Mouse (Mus musculus): ENCODE data around the gene AW549877. TPM values are rescaled to one million over a fixed set of nuclear protein-coding genes. Genes with fewer than 3 reads are reported as not detected.
A peak's percentile ranks its signal among the peaks of the same experiment; 100 is the strongest.

Gene AW549877
- total and polyA plus RNA-seq, 2 experiments from 2014 or later, result 12.5 to 16.4 TPM

DNA sequence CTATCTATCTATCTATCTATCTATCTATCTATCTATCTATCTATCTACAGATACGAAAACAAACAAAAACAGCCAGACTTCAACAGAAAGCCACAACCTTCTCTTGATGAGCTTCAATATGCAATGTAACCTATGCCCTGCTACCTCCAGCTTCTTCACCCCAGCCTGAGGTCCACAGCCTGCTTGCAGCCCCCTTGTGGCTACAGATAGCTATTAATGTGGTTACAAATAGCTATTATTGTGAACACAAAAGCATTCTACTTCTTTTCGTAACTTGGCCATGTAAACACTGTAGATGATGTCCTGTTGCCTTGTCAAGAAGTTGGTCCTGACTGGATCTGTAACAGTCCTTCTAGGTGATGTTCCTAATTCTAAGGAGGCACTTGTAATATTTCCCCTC is 57.4 kb downstream of the AW549877 start:
- no peak for DNase-seq (ENCODE audit: low spot score)
- WGBS, result 83% methylated on average over 2 of the region's 2 CpGs
- Histone ChIP-seq H3K9me3 (replicated peaks; ENCODE audit: control insufficient read depth, low read length) (no peaks in the 10 kb centered on the region), H3K27ac (ENCODE audit: low read depth) (no peak overlapping the region), H3K4me2 (ENCODE audit: low read depth, low read length) (no peak overlapping the region), H3K4me1 (ENCODE audit: control insufficient read depth, insufficient read depth) (no peaks in the 10 kb centered on the region), H3K27me3 (ENCODE audit: control insufficient read depth, insufficient read depth, low read length) (no peaks in the 10 kb centered on the region), H3K36me3 (replicated peaks; ENCODE audit: control insufficient read depth, insufficient read depth, low read length) (no peaks in the 10 kb centered on the region), H3K4me3 (ENCODE audit: low read depth, low read length) (no peak overlapping the region), H3K9ac (replicated peaks; ENCODE audit: low read depth, low read length) (no peak overlapping the region)
- ATAC-seq (ENCODE audit: insufficient read depth, low read depth), result no peak
- TF ChIP-seq EP300 (IDR thresholded peaks at IDR 0.05; ENCODE audit: low read depth), result no peak
- peak; percentile 50 for TF ChIP-seq CTCF (IDR thresholded peaks at IDR 0.05; ENCODE audit: low read depth)

DNA sequence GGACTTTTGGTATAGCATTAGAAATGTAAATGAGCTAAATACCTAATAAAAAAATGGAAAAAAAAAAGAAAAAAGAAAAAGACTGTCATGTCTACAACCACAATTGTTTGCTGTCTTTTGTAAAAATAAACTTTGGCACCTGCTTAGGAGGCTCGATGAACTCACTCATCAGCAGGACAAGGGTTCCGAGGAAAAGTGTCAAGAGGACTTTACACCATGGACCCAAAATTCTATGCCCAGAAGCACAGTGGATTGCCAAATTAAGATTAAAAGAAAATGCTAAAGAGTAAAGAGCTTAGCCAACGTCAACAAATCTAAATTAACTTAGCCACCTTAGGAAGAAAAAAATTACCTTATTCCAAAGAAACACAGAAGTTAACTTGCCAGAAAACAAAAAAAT is 59.5 kb downstream of the AW549877 start:
- no peaks in the 10 kb centered on the region for H3K9me3 ChIP-seq (replicated peaks; ENCODE audit: control insufficient read depth, low read length)
- no peak for DNase-seq (ENCODE audit: low spot score)
- 87% methylated on average over 3 of the region's 3 CpGs for WGBS
- no peak overlapping the region for H3K9ac ChIP-seq (replicated peaks; ENCODE audit: low read depth, low read length)
- H3K36me3 ChIP-seq (replicated peaks; ENCODE audit: control insufficient read depth, insufficient read depth, low read length), result no peaks in the 10 kb centered on the region
- H3K27ac ChIP-seq (ENCODE audit: low read depth), result no peak overlapping the region
- no peak for TF ChIP-seq CTCF (IDR thresholded peaks at IDR 0.05; ENCODE audit: low read depth)
- no peak for TF ChIP-seq EP300 (IDR thresholded peaks at IDR 0.05; ENCODE audit: low read depth)
- ATAC-seq (ENCODE audit: insufficient read depth, low read depth), result no peak
- no peaks in the 10 kb centered on the region for H3K4me1 ChIP-seq (ENCODE audit: control insufficient read depth, insufficient read depth)
- no peak overlapping the region for H3K4me3 ChIP-seq (ENCODE audit: low read depth, low read length)
- H3K27me3 ChIP-seq (ENCODE audit: control insufficient read depth, insufficient read depth, low read length), result no peaks in the 10 kb centered on the region
- no peak overlapping the region for H3K4me2 ChIP-seq (ENCODE audit: low read depth, low read length)

- DNase-seq (ENCODE audit: low spot score) (no peak), ATAC-seq (ENCODE audit: insufficient read depth, low read depth) (no peak)
- 83% methylated on average over 4 of the region's 4 CpGs for WGBS
- H3K27ac ChIP-seq (ENCODE audit: low read depth), result no peak overlapping the region
- TF ChIP-seq CTCF (IDR thresholded peaks at IDR 0.05; ENCODE audit: low read depth), result no peak
- no peak for TF ChIP-seq EP300 (IDR thresholded peaks at IDR 0.05; ENCODE audit: low read depth)
- no peaks in the 10 kb centered on the region for H3K36me3 ChIP-seq (replicated peaks; ENCODE audit: control insufficient read depth, insufficient read depth, low read length)
- H3K4me3 ChIP-seq (ENCODE audit: low read depth, low read length), result no peak overlapping the region
- H3K9ac ChIP-seq (replicated peaks; ENCODE audit: low read depth, low read length), result no peak overlapping the region
- no peak overlapping the region for H3K4me2 ChIP-seq (ENCODE audit: low read depth, low read length)
- H3K9me3 ChIP-seq (replicated peaks; ENCODE audit: control insufficient read depth, low read length), result no peaks in the 10 kb centered on the region
- no peaks in the 10 kb centered on the region for H3K4me1 ChIP-seq (ENCODE audit: control insufficient read depth, insufficient read depth)
- H3K27me3 ChIP-seq (ENCODE audit: control insufficient read depth, insufficient read depth, low read length), result no peaks in the 10 kb centered on the region
Measured at GRCm38 (mm10) chr15:3933466-3933865, 62.1 kb downstream of the AW549877 start.

Other genes starting within 250 kb of the AW549877 start
- 8.6 and 16.6 TPM in 2 replicates for gene Fbxo4, start 16.2 kb downstream of the AW549877 start, total RNA-seq (2014; rRNA removed; ENCODE audit: low replicate concordance)
- 15.4 and 16.5 TPM in 2 replicates for gene Fbxo4, start 16.2 kb downstream of the AW549877 start, polyA plus RNA-seq (2015; fragmentation: Nextera tagmentation; extraction: Ambion mirVana)
- 262 and 335 TPM in 2 replicates for gene Oxct1, start 30.6 kb upstream of the AW549877 start, total RNA-seq (2014; rRNA removed; ENCODE audit: low replicate concordance)
- gene Oxct1, start 30.6 kb upstream of the AW549877 start, polyA plus RNA-seq (2015; fragmentation: Nextera tagmentation; extraction: Ambion mirVana), result 301 and 332 TPM in 2 replicates